Mouse (Mus musculus): ENCODE measurements around the gene Cic. TPM values are rescaled to one million over a fixed set of nuclear protein-coding genes. Genes with fewer than 3 reads are reported as not detected.

The Cic gene
- 123 and 151 TPM in 2 replicates for polyA plus RNA-seq (2012; rRNA removed)

GRCm38 (mm10) chr7:25267301-25267750 lies at the start of gene Cic:
TSS of gene Cic (plus strand) at chr7:25267704.

GRCm38 (mm10) chr7:25220457-25221101 lies 46.9 kb upstream of the Cic start, which contains the start of gene Dedd2:
TSS of gene Dedd2 (minus strand) at chr7:25220615.

GRCm38 (mm10) chr7:25221102-25221883 lies 46.2 kb upstream of the Cic start, which contains the start of gene Zfp526:
TSS of gene Zfp526 (plus strand) at chr7:25221425.

DNA sequence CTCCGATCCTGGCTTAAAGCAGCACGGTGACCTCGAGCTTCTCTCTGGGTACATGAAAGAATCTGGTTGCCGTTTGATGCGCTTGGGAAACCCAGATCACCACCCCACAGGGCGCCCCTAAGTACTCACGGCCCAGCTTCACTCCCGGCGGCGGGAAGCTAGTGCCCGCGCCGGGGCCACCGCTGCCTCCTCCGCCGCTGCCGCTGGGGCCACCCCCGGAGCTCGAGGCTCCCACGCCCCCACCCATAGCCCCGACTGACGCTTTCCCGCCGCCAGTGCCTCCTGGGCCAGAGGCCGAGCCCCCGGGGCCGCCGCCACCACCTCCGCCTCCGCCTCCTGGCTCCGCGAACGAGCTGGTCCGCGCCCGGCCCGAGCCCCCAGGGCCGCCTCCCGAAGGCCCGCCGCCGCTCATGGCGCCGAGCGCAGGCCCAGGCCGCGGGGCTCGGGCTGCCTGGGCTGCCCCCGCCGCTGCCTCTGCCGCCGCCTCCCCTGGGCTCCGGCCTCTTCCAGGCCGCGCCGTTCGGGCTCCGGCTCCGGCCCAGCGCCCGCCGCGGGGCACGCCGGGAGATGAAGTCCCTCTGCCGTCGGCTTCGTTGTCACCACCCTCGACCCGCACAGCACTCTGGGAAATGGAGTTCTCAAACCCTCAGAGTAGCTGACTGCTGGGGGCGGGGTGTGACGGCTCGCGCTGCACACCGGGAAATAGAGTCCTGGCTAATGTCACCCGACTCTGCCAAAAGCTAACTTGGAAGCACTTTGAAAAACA lies 30.1 kb upstream of the Cic start, which contains the start of gene Gsk3a:
Gene Gsk3a (minus strand): TSS at position 603 of the 766 bp plus-strand sequence.

GRCm38 (mm10) chr7:25250141-25250972 lies 17.1 kb upstream of the Cic start, which contains the start of gene Erf:
TSS of gene Erf (minus strand) at chr7:25250761.

DNA sequence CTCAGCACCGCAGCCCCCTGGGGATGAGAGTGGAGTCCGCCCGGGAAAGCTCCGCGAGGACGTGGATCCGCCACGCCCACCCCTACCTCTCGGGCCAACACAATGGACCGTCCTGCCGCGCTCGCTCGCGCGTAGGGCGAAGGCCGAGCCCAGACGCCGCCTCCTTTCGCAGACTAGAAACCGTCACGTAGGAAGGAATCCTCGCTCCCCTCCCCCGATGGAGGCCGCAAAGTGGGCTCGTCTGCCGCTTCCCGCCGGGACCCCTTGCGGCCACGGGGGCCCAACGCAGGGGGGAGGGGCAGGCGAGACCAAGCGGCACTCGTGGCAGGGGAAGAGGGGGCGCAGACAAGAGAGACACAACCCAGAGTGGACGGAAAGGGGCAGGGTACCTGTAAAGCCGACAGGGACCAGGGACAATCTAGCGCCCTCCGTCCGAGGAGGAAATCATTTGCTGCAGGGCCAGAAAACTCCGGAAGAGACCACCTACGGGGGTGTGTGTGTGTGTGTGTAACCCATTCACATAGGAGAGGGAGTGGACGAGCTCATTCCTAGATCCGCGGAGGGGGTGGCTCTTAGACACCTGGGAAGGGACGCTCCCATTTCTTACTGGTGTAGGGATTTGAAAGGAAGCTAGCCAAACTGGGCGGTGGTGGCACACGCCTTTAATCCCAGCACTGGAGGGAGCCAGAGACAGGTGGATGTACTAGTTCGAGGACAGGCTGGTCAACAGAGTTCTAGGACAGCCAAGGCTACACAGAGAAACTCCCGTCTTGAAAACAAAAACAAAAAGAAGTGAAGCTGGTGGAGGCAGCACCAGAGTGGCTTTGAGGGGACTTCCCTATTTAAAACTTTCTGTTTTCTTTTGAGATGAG lies 30.2 kb downstream of the Cic start, which contains the start of gene Pafah1b3:
Gene Pafah1b3 (minus strand): TSS at position 533 of the 872 bp plus-strand sequence.

DNA sequence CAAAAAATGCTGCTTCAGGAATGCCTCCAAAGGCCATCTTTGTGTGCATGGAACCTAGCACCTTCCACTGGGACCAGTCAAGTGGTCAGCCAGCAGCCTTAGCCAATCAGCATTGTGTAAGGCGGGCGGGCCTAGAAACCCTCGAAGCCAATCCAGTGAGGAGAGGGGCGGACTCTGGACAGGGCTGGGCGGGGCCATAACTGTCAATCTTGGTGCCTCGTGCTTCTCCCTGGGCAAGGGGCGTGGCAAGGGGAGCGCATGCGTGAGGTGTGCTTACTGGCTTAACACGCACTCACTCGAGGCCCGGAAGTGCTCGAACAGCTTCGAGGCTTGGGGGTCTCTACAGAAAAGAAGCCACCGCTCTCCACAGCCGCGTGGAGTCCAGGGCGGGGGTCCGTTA lies 33.6 kb downstream of the Cic start, which contains the start of gene Prr19:
Gene Prr19 (plus strand): TSS at position 349 of the 400 bp plus-strand sequence.

DNA sequence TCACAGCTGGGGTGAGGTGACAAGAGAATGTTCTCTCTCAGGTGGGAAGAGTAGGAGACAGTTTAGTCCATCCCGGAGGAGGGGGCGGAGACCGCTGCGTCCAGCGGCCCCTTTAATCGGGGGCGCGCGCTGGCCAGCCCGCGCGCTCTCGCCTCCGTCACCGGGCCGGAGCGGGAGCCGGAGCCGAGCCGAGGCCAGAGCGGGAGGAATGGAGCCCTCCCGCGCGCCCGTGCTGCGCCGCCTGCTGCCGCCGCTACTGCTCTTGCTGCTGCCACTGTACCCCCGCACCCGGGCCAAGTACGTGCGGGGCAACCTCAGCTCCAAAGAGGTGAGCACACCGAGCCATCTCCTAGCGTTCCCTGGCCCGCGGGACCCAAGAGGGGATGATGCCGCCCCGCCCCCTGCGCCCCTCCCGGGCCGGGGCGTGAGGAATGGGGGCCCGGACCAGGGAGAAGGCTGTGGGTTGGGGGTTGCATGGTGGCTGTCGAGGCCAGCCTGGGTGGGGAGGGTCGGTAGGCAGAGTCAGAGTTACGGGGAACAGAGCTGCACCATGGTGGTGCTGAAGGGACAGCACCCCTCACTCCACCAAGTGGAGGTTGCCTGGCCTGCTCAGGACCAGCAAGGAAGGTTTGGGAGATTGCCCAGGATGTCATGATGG lies 38.6 kb downstream of the Cic start, which contains the start of gene Tmem145:
Gene Tmem145 (plus strand): TSS at position 151 of the 658 bp plus-strand sequence.

DNA sequence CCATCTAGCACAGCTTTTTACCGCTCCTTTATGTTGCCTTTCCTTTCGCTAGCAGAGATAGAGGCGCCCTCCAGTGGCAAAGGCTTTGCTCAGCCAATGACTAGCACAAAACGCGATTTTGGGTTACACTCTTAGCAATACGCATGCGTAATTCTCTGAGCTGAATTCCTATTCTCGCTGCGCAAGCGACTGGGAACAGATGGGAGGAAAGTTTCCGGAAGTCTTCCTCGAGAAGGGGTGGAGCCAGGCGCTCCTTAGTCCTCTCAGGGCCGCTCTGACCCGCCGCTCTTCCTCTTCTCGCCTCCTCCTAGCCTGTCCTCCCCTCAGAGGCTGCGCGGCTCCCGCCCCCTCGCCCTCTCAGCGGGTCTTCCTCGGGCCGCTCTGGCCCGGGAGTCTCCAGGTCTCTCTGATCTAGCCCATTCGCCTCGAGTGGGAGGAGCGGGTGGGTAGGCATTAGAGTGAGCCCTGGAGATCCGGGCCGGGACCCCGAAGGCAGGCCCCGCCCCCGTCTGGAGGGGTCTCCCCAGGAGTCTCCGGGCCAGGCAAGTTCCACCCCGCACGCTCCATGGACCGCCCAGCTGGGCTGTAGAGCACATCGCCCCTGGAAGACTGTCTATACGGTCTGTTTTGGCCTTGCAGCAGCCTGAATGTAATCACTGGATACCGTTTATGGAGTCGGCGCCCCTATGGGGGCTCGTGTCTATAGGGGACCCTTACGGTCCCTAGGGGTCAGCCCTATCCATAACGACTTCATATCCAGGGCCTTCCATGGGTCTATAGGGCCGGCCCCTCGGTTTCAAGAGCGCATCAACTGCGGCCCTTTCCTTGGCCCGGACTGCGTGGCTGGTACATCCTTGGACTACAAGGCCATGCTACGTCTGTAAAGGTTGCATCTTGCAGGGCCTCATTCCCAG lies 49.3 kb downstream of the Cic start, which contains the start of gene Megf8:
Gene Megf8 (plus strand): TSS at position 633 of the 914 bp plus-strand sequence.

Other genes with a start within 250 kb of the Cic start
- gene Grik5, start 195.4 kb upstream of the Cic start, polyA plus RNA-seq (2012; rRNA removed), result 94.3 and 103 TPM in 2 replicates
- 72.5 and 73.2 TPM in 2 replicates for gene Zfp574, start 195.1 kb upstream of the Cic start, polyA plus RNA-seq (2012; rRNA removed)
- gene Pou2f2, start 88.0 kb upstream of the Cic start, polyA plus RNA-seq (2012; rRNA removed), result 4.0 and 5.4 TPM in 2 replicates
- 34.0 and 36.0 TPM in 2 replicates for gene Dedd2, start 47.1 kb upstream of the Cic start, polyA plus RNA-seq (2012; rRNA removed)
- gene Zfp526, start 46.3 kb upstream of the Cic start, polyA plus RNA-seq (2012; rRNA removed), result 21.8 and 23.1 TPM in 2 replicates
- gene Gsk3a, start 29.9 kb upstream of the Cic start, polyA plus RNA-seq (2012; rRNA removed), result 129 and 159 TPM in 2 replicates
- 60.5 and 69.1 TPM in 2 replicates for gene Erf, start 16.9 kb upstream of the Cic start, polyA plus RNA-seq (2012; rRNA removed)
- gene Pafah1b3, start 30.3 kb downstream of the Cic start, polyA plus RNA-seq (2012; rRNA removed), result 154 and 172 TPM in 2 replicates
- 0.12 and 0.18 TPM in 2 replicates for gene Prr19, start 33.7 kb downstream of the Cic start, polyA plus RNA-seq (2012; rRNA removed)
- gene Tmem145, start 38.4 kb downstream of the Cic start, polyA plus RNA-seq (2012; rRNA removed), result 0.10 and 0.21 TPM in 2 replicates
- 113 and 119 TPM in 2 replicates for gene Megf8, start 49.5 kb downstream of the Cic start, polyA plus RNA-seq (2012; rRNA removed)
- gene Cnfn, start 102.0 kb downstream of the Cic start, polyA plus RNA-seq (2012; rRNA removed), result 3.7 TPM in 1 of 2 replicates, not detected in the other
- 105 and 109 TPM in 2 replicates for gene Lipe, start 131.0 kb downstream of the Cic start, polyA plus RNA-seq (2012; rRNA removed)
- 7.7 and 9.4 TPM in 2 replicates for gene Cxcl17, start 145.2 kb downstream of the Cic start, polyA plus RNA-seq (2012; rRNA removed)
- gene Ceacam1, start 209.9 kb downstream of the Cic start, polyA plus RNA-seq (2012; rRNA removed), result 7.2 and 8.8 TPM in 2 replicates